Mouse (Mus musculus) megakaryocyte, embryonic 14.5 days (primary cell): ENCODE measurements around the gene Tox4.

Experiments
- FLI1 ChIP-seq: IDR thresholded peaks from 2 replicates; pipeline ENCODE4 v1.6.1; 2012; ENCODE audit warnings: low read length, inconsistent platforms, mixed read lengths
- GATA1 ChIP-seq: IDR thresholded peaks from 3 replicates; pipeline ENCODE4 v1.6.1; 2012; ENCODE audit warnings: mixed read lengths, low read length, inconsistent platforms, borderline replicate concordance

- TF ChIP-seq GATA1 (no peak), FLI1 (no peak)
Observed at GRCm38 (mm10) chr14:52339512-52339852, 60.5 kb downstream of the Tox4 start.
